Mouse (Mus musculus): ENCODE data around the gene Phyh. TPM values are rescaled to one million over a fixed set of nuclear protein-coding genes. Genes with fewer than 3 reads are reported as not detected.
A peak's percentile ranks its signal among the peaks of the same experiment; 100 is the strongest.

Gene Phyh
- polyA plus RNA-seq, 1 experiment from 2014 or later, result 50.8 TPM

DNA sequence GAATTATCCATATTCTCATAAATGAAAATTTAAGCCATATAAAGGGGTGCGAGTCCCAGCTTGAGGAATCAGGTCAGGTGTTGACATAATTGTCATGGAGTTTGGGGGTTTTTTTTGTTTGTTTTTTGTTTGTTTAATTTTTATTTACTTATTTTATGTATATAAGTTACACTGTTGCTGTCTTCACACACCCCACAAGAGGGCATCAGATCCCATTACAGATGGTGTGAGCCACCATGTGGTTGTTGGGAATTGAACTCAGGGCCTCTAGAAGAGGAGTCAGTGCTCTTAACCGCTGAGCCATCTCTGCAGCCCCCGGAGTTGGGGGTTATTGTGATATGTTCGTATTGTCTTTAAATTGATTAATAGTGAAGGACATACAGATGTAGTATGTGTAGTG is 21.8 kb upstream of the Phyh start:
- WGBS, result 96% methylated on average over 4 of the region's 4 CpGs
- no peak for ATAC-seq (replicated peaks)

DNA sequence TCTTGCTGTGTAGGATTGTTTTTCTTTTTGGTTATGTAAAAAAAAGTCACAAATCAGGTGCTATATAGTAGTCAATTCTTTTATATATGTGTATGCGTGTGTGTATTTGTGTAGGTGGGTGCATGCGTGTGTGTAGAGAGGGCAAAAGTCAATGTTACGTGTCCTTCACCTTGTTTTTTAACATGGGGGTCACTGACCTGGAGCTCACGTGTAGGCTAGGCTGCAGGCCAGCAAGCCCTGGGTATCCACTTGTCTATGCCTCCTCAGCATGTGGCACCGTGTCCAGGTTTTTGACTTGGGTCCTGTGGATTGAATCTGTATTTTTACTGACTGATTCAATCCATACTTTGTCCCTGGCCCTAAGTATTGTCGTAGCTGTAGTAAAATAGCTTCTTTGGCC is 18.2 kb upstream of the Phyh start:
- H3K4me2 ChIP-seq (replicated peaks), result no peak overlapping the region
- no peaks in the 10 kb centered on the region for H3K4me1 ChIP-seq
- no peak overlapping the region for H3K27ac ChIP-seq (replicated peaks)
- H3K9me3 ChIP-seq, result no peaks in the 10 kb centered on the region
- no peaks in the 10 kb centered on the region for H3K27me3 ChIP-seq
- 93% methylated on average over 6 of the region's 6 CpGs for WGBS
- H3K9ac ChIP-seq (replicated peaks), result no peak overlapping the region
- no peak overlapping the region for H3K4me3 ChIP-seq
- no peak for ATAC-seq (replicated peaks)
- peaks cover 72% of the 10 kb centered on the region for H3K36me3 ChIP-seq

More for the DNA sequence above, 21.8 kb upstream of the Phyh start:
- Histone ChIP-seq H3K27me3 (no peaks in the 10 kb centered on the region), H3K27ac (replicated peaks) (no peak overlapping the region), H3K4me1 (no peaks in the 10 kb centered on the region), H3K9ac (replicated peaks) (no peak overlapping the region), H3K9me3 (no peaks in the 10 kb centered on the region), H3K36me3 (peaks cover 82% of the 10 kb centered on the region), H3K4me2 (replicated peaks) (no peak overlapping the region), H3K4me3 (no peak overlapping the region)

DNA sequence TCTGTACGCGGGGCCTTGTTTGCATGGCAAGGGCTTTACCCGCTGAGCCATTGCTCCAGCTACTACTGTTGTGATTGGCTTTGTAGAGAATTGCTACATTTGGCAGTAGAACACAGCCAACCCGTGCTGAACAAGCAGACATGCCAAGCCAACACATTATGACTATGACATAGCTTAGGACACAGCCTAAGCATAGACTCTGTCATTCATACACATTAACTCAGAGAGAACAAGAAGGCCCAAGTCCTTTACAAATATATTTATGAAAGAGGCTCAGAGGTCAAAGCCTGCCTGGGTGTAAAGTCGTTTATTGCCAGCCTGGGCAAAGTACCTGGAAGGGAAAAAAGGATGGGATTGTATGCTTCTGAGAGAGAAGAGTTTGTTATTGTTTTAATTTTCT is 16.5 kb upstream of the Phyh start:
- H3K27ac ChIP-seq (replicated peaks), result no peak overlapping the region
- peaks cover 76% of the 10 kb centered on the region for H3K36me3 ChIP-seq
- H3K4me1 ChIP-seq, result no peaks in the 10 kb centered on the region
- H3K9ac ChIP-seq (replicated peaks), result no peak overlapping the region
- ATAC-seq (replicated peaks), result no peak
- H3K4me3 ChIP-seq, result no peak overlapping the region
- no peaks in the 10 kb centered on the region for H3K9me3 ChIP-seq
- no peak overlapping the region for H3K4me2 ChIP-seq (replicated peaks)
- WGBS, result 92% methylated on average over 5 of the region's 5 CpGs
- H3K27me3 ChIP-seq, result no peaks in the 10 kb centered on the region

DNA sequence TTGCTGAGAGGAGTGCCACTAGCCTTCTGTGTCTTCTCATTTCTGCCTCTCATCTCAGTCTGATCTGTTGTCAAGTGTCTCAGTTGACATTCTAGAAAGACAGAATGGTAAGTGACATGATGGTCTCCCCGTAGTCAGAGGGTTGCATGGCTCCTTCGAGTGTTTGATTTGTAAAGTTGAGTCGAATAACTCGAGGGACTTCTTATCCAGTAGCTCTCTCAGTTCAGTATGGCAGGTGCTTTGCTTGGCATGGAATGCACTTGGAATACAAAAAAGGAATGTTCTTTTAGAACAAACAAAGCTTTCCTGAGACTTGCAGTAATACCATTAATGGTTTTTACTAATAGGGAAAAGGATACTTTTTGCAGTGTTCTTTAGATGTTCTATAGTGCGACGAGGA is 11.7 kb upstream of the Phyh start:
- Histone ChIP-seq H3K4me3 (no peak overlapping the region), H3K36me3 (peaks cover 40% of the 10 kb centered on the region), H3K4me2 (replicated peaks) (no peak overlapping the region), H3K27me3 (no peaks in the 10 kb centered on the region), H3K9me3 (no peaks in the 10 kb centered on the region), H3K27ac (replicated peaks) (no peak overlapping the region), H3K4me1 (no peaks in the 10 kb centered on the region), H3K9ac (replicated peaks) (no peak overlapping the region)
- no peak for ATAC-seq (replicated peaks)
- 85% methylated on average over 6 of the region's 6 CpGs for WGBS

DNA sequence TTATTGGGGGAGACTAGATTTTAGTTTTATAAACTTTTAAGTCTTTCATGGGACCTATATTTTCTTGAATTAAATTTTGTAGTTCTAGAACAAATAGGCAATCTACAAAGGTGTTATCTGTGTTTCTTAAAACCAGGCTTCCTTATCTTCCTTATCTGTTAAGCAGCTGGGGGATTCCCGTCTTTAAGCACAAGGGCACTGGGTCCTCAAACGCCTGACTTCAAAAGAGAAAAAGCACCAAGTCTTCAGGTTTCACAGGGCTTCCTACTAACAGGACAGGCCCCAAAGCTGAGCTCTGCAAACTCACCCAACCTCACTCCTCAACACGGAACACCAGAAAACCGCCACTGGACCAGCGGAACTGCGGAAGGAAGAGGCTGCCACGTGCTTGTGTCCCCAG is 10.9 kb upstream of the Phyh start:
- Histone ChIP-seq H3K9ac (replicated peaks) (no peak overlapping the region), H3K27me3 (no peaks in the 10 kb centered on the region), H3K4me3 (no peak overlapping the region), H3K4me2 (replicated peaks) (no peak overlapping the region), H3K4me1 (no peaks in the 10 kb centered on the region), H3K27ac (replicated peaks) (no peak overlapping the region), H3K36me3 (peaks cover 37% of the 10 kb centered on the region), H3K9me3 (no peaks in the 10 kb centered on the region)
- ATAC-seq (replicated peaks), result no peak
- 90% methylated on average over 7 of the region's 7 CpGs for WGBS

DNA sequence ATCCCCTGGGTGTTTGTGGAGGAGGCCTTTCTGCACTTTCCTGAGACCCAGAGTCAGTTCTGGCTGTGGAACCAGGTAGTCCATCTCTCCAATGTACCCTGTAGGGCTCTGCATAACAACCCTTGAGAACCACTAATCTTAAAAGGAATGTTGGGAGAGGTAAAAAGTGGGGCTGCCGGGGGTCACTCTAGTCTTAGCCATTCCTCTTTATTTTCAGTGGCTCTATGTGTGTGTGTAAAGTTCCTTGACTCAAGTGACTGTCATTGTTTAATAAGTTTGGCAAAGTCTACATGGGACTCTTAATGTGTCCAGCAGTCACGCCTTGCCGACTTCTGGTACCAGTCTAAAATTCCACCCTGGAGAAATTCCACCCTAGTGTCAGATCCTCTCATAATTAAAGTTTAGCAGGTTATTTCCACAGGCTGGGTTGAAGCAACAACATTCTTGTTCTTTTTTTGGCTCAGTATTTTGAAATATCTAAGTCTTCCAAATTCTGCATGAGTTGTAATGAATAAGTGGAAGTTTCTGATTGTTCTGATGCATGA is 10.0 kb upstream of the Phyh start:
- Histone ChIP-seq H3K27me3 (no peaks in the 10 kb centered on the region), H3K36me3 (peaks cover 37% of the 10 kb centered on the region), H3K4me1 (no peaks in the 10 kb centered on the region), H3K4me2 (replicated peaks) (no peak overlapping the region), H3K9ac (replicated peaks) (no peak overlapping the region), H3K9me3 (no peaks in the 10 kb centered on the region), H3K27ac (replicated peaks) (no peak overlapping the region), H3K4me3 (no peak overlapping the region)
- 91% methylated on average over 3 of the region's 3 CpGs for WGBS
- no peak for ATAC-seq (replicated peaks)

DNA sequence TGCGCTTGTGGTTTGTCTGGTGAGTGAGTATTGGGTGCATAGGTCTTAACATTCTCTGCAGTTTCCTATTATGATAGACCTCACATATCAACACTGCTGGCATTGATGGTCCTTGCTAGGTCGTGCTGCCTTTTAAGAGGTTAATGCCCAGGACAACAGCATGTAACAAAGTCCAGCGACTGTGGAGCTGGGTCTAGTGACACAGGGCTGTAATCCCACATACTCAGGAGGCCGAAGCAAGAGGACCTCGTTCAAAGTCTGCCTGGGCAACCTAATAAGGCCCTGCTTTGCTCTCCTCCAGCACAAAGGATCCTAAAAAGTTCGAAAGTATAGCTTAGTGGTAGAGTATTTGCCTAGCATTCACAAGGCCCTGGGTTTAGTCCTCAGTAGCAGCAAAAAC is 8.9 kb upstream of the Phyh start:
- Histone ChIP-seq H3K9me3 (no peaks in the 10 kb centered on the region), H3K36me3 (peaks cover 33% of the 10 kb centered on the region), H3K4me3 (no peak overlapping the region), H3K4me2 (replicated peaks) (no peak overlapping the region), H3K9ac (replicated peaks) (no peak overlapping the region), H3K27me3 (no peaks in the 10 kb centered on the region), H3K27ac (replicated peaks) (no peak overlapping the region), H3K4me1 (no peaks in the 10 kb centered on the region)
- 75% methylated on average over 6 of the region's 6 CpGs for WGBS
- no peak for ATAC-seq (replicated peaks)

DNA sequence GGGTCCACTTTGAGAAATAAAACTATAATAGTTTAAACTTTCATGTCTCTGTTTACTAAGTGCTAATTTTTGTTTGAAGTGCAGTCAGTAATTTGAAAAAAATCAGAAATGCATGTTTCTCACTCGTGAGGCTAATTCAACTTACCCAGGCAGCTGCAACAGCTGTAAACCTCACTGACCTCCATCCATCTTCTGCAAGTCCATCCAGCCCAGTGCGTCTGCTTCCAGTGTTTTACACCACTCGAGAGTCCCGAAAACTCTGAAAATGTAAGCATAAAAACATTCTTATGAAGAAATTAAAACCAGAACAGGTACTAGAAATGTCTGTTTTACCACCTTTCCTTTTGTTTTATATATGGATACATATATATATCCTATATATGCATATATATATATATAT is 8.3 kb upstream of the Phyh start:
- no peak overlapping the region for H3K9ac ChIP-seq (replicated peaks)
- WGBS, result 84% methylated on average over 4 of the region's 4 CpGs
- H3K27me3 ChIP-seq, result no peaks in the 10 kb centered on the region

DNA sequence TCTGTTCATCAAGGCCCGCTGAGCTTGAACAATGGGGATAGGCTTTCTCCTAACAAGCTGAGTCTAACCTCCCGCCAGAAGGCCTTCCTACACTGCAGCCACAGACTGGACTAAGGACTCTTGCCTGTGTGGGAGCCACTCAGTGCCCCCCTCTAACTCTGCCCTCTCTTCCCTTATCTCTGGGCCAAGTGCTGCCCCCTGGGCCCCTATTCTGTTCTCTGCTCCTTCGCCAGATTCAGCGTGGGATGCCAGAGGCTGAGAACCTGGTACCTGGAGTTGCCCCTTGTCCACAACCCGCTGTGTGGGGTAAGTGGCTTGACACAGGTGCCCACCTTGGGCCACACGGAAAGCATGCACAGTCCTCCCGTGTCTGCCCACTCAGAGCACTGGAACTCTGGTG is 4.9 kb upstream of the Phyh start:
- H3K36me3 ChIP-seq, result no peaks in the 10 kb centered on the region
- H3K9ac ChIP-seq (replicated peaks), result no peak overlapping the region
- no peak for ATAC-seq (replicated peaks)
- no peak overlapping the region for H3K4me3 ChIP-seq
- no peak overlapping the region for H3K4me2 ChIP-seq (replicated peaks)
- no peaks in the 10 kb centered on the region for H3K9me3 ChIP-seq
- no peak overlapping the region for H3K27ac ChIP-seq (replicated peaks)
- H3K4me1 ChIP-seq, result peaks cover 7% of the 10 kb centered on the region; the same call in 1 of the 2 replicates
- H3K27me3 ChIP-seq, result no peaks in the 10 kb centered on the region
- 62% methylated on average over 7 of the region's 7 CpGs for WGBS

More for the DNA sequence above, 8.3 kb upstream of the Phyh start:
- H3K27ac ChIP-seq (replicated peaks), result no peak overlapping the region
- ATAC-seq (replicated peaks), result no peak
- H3K4me3 ChIP-seq, result no peak overlapping the region
- H3K36me3 ChIP-seq, result peaks cover 27% of the 10 kb centered on the region
- H3K4me2 ChIP-seq (replicated peaks), result no peak overlapping the region
- H3K4me1 ChIP-seq, result no peaks in the 10 kb centered on the region
- H3K9me3 ChIP-seq, result no peaks in the 10 kb centered on the region

DNA sequence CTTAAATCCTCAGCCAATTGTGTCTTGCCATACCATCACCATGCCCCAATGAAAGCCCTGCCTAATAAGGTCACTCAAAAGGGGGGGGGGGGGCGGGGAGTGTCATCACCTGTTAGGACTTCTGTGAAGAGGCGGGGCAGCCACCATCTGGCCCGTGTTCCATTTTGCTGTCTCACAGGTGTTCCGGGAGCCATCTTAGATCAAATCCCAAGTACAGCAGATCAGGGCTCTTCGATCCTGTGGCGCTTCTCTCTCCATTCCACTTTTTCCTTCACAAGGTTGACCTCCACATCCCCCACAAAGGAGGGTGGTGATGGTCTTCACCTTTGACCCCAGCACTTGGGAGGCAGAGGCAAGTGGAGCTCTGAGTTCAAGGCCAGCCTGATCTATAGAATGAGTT is 2.8 kb upstream of the Phyh start:
- H3K9ac ChIP-seq (replicated peaks), result no peak overlapping the region
- no peak for ATAC-seq (replicated peaks)
- H3K27ac ChIP-seq (replicated peaks), result no peak overlapping the region
- no peak overlapping the region for H3K4me3 ChIP-seq
- H3K36me3 ChIP-seq, result no peaks in the 10 kb centered on the region
- peaks cover 13% of the 10 kb centered on the region; the same call in 1 of the 2 replicates for H3K4me1 ChIP-seq
- no peak overlapping the region for H3K4me2 ChIP-seq (replicated peaks)
- no peaks in the 10 kb centered on the region for H3K9me3 ChIP-seq
- no peaks in the 10 kb centered on the region for H3K27me3 ChIP-seq
- WGBS, result 65% methylated on average over 6 of the region's 6 CpGs

DNA sequence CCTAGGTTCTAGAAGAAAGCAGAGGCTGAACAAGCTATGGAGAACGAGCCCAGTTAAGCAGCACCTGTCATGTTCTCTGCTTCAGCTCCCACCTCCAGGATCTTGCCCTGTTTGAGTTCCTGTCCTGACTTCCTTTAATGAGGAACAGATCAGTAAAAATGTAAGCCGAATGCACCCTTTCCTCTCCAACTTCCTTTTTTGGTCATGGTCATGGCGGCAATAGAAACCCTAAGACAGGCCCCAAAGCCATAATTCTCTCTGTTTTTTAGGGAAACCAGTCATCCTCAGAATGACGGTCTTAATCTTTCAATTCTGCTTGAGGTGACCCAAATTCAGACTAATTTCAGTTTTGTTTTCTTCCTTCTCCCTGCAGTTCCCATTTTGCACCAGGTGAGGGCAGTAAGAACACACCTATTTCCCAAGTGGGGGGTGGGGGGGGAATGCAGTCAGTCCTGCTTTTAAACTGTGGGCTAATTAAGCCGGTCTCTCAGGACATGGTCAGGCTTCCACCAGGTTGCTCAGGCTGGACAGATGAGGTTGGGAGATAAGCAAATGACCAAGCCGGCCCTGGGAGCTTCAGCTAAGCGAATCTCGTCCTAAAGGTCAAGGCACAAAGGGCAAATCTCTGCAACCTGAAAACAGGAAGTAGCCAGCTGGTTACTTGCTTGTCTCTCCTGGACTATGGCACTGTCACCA is 1.3 kb upstream of the Phyh start:
- H3K36me3 ChIP-seq, result no peaks in the 10 kb centered on the region
- ATAC-seq (replicated peaks), result no peak
- peak overlapping the region; percentile 28 for H3K4me2 ChIP-seq (replicated peaks)
- no peaks in the 10 kb centered on the region for H3K27me3 ChIP-seq
- no peak overlapping the region for H3K9ac ChIP-seq (replicated peaks)
- WGBS, result 22% methylated on average over 8 of the region's 8 CpGs
- H3K4me1 ChIP-seq, result peaks cover 13% of the 10 kb centered on the region; the same call in 1 of the 2 replicates
- no peaks in the 10 kb centered on the region for H3K9me3 ChIP-seq
- no peak overlapping the region for H3K4me3 ChIP-seq
- no peak overlapping the region for H3K27ac ChIP-seq (replicated peaks)

DNA sequence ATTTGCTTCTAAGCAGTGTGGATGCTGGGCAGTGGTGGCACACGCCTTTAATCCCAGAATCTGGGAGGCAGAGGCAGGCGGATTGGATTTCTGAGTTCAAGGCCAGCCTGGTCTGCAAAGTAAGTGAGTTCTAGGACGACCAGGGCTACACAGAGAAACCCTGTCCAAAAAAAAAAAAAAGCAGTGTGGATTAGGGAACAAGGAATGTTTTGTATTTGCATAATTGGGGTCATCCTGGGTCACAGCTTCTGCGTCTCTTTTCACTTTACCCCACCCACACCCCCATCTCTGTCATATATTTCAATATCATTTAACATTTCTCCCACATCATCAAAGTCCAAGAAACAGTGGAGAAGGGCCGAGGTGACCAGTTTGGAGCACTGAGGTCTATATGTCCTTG is 2.2 kb downstream of the Phyh start:
- H3K27me3 ChIP-seq, result no peaks in the 10 kb centered on the region
- 75% methylated on average over 5 of the region's 5 CpGs for WGBS

More for the DNA sequence above, 2.2 kb downstream of the Phyh start:
- ATAC-seq (replicated peaks), result no peak
- no peaks in the 10 kb centered on the region for H3K9me3 ChIP-seq
- H3K27ac ChIP-seq (replicated peaks), result no peak overlapping the region
- no peak overlapping the region for H3K4me3 ChIP-seq
- H3K4me1 ChIP-seq, result peaks cover 13% of the 10 kb centered on the region; the same call in 1 of the 2 replicates
- H3K4me2 ChIP-seq (replicated peaks), result no peak overlapping the region
- no peak overlapping the region for H3K9ac ChIP-seq (replicated peaks)
- no peaks in the 10 kb centered on the region for H3K36me3 ChIP-seq
